Mouse (Mus musculus) limb, embryonic 10.5 days (tissue): Measurements from ENCODE around the gene Gngt1. TPM values are rescaled to one million over a fixed set of nuclear protein-coding genes. Genes with fewer than 3 reads are reported as not detected.

Source experiments
- DNase-seq: peaks from one replicate; pipeline ENCODE4 v3.0.0-alpha.2; 2017; ENCODE audit warnings: low spot score
- H3K27ac ChIP-seq: fragments of 300-500 bp; sonication (generic); 2 replicates; pipeline ENCODE4 v1.5.1; 2016; ENCODE audit warnings: mild to moderate bottlenecking
- H3K27me3 ChIP-seq: fragments of 300-500 bp; sonication (generic); 2 replicates; pipeline ENCODE4 v1.6.1; 2016; ENCODE audit warnings: low read depth, mild to moderate bottlenecking; ENCODE audit not compliant: poor library complexity, severe bottlenecking
- H3K36me3 ChIP-seq: fragments of 300-500 bp; sonication (generic); 2 replicates; pipeline ENCODE4 v1.6.1; 2016; ENCODE audit warnings: mild to moderate bottlenecking, moderate library complexity
- H3K4me1 ChIP-seq: fragments of 300-500 bp; sonication (generic); 2 replicates; pipeline ENCODE4 v1.6.1; 2016
- H3K4me3 ChIP-seq: fragments of 300-500 bp; sonication (generic); 2 replicates; pipeline ENCODE4 v1.5.1; 2016; ENCODE audit warnings: mild to moderate bottlenecking, moderate library complexity
- H3K9me3 ChIP-seq: fragments of 300-500 bp; sonication (generic); replicated peaks from 2 replicates; pipeline ENCODE4 v1.6.1; 2016; ENCODE audit warnings: mild to moderate bottlenecking
- WGBS: fragments of 180-500 bp; shearing (Covaris S2); methylation state at CpG from one replicate; pipeline ENCODE4 v1.1.7; 2016; 5-methylcytosine and 5-hydroxymethylcytosine counted together
- polyA plus RNA-seq: library from polyadenylated mRNA; unstranded; fragments of >200 nt; fragmentation: Nextera tagmentation; extraction: Ambion mirVana; gene quantifications from 2 replicates; pipeline ENCODE4 v1.2.1, GENCODE M21; 2016

Gene Gngt1
- polyA plus RNA-seq, 1 experiment from 2014 or later = not detected

- no peaks in the 10 kb centered on the region for H3K27me3 ChIP-seq
- H3K4me1 ChIP-seq = 0 out of 2 replicates have a peak, but pooled peaks cover 5% of the 10 kb centered on the region
- no peak overlapping the region for H3K27ac ChIP-seq
- H3K36me3 ChIP-seq = no peaks in the 10 kb centered on the region
- no peaks in the 10 kb centered on the region for H3K9me3 ChIP-seq
- DNase-seq = no peak
- H3K4me3 ChIP-seq = no peak overlapping the region
Measured at GRCm38 (mm10) chr6:4009548-4009947, 16.0 kb downstream of the Gngt1 start.

- no peaks in the 10 kb centered on the region for H3K36me3 ChIP-seq
- no peak overlapping the region for H3K4me3 ChIP-seq
- H3K27ac ChIP-seq = no peak overlapping the region
- H3K9me3 ChIP-seq = no peaks in the 10 kb centered on the region
- H3K4me1 ChIP-seq = no peaks in the 10 kb centered on the region
- 58% methylated on average over 1 of the region's 1 CpGs for WGBS
- no peaks in the 10 kb centered on the region for H3K27me3 ChIP-seq
- DNase-seq = no peak
Measured at GRCm38 (mm10) chr6:4022645-4023044, 29.1 kb downstream of the Gngt1 start.

GRCm38 (mm10) chr6:4026367-4026766 is 32.8 kb downstream of the Gngt1 start:
- DNase-seq = no peak
- 70% methylated on average over 2 of the region's 2 CpGs for WGBS

GRCm38 (mm10) chr6:4030956-4031355 is 37.4 kb downstream of the Gngt1 start:
- Histone ChIP-seq H3K36me3 (no peaks in the 10 kb centered on the region), H3K27ac (no peak overlapping the region), H3K27me3 (no peaks in the 10 kb centered on the region), H3K9me3 (no peaks in the 10 kb centered on the region), H3K4me3 (no peak overlapping the region), H3K4me1 (no peaks in the 10 kb centered on the region)
- DNase-seq = no peak
- 81% methylated on average over 3 of the region's 3 CpGs for WGBS

More at GRCm38 (mm10) chr6:4026367-4026766, 32.8 kb downstream of the Gngt1 start:
- no peak overlapping the region for H3K27ac ChIP-seq
- H3K27me3 ChIP-seq = no peaks in the 10 kb centered on the region
- H3K4me1 ChIP-seq = no peaks in the 10 kb centered on the region
- H3K9me3 ChIP-seq = no peaks in the 10 kb centered on the region
- H3K36me3 ChIP-seq = no peaks in the 10 kb centered on the region
- H3K4me3 ChIP-seq = no peak overlapping the region

GRCm38 (mm10) chr6:4041821-4042220 is 48.2 kb downstream of the Gngt1 start:
- no peak for DNase-seq
- Histone ChIP-seq H3K27me3 (no peaks in the 10 kb centered on the region), H3K27ac (no peak overlapping the region), H3K9me3 (no peaks in the 10 kb centered on the region), H3K4me1 (no peaks in the 10 kb centered on the region), H3K36me3 (no peaks in the 10 kb centered on the region), H3K4me3 (no peak overlapping the region)
- WGBS = 82% methylated on average over 1 of the region's 1 CpGs

Other genes starting within 250 kb of the Gngt1 start
- gene Calcr, start 229.1 kb upstream of the Gngt1 start, polyA plus RNA-seq = 0.15 and 0.30 TPM in 2 replicates
- gene Tfpi2, start 4.9 kb upstream of the Gngt1 start, polyA plus RNA-seq = 0.41 and 0.90 TPM in 2 replicates
- 31.5 and 35.1 TPM in 2 replicates for gene Gng11, start 10.1 kb downstream of the Gngt1 start, polyA plus RNA-seq
- 61.1 and 68.3 TPM in 2 replicates for gene Bet1, start 93.2 kb downstream of the Gngt1 start, polyA plus RNA-seq